Mouse (Mus musculus) heart, adult 2 months (tissue): ENCODE results near the gene Usp18.

ENCODE experiments used
- CTCF ChIP-seq: fragments of 200-600 bp; IDR thresholded peaks from 2 replicates; pipeline ENCODE4 v1.8.1; 2022; ENCODE audit warnings: antibody characterized with exemption, mild to moderate bottlenecking, moderate library complexity
- EP300 ChIP-seq: fragments of 200-500 bp; IDR thresholded peaks from 2 replicates; pipeline ENCODE4 v1.6.1; 2011; ENCODE audit warnings: low read depth, low read length, control low read depth; ENCODE audit not compliant: insufficient read depth

GRCm38 (mm10) chr6:121224993-121225392 is 20.7 kb upstream of the Usp18 start:
- TF ChIP-seq CTCF (no peak), EP300 (no peak)
